Mouse (Mus musculus) cerebellum, postnatal 14 days (tissue): Measurements from ENCODE around the gene Unc13d.
A peak's percentile ranks its signal among the peaks of the same experiment; 100 is the strongest.
"Not testable (repeated sequence)": the region's sequence is repeated elsewhere in the genome, so short reads cannot be mapped to it uniquely, and the experiment has no call there.

ENCODE experiments used
- DNase-seq, 2 experiments: peaks; one replicate each; pipeline ENCODE4 v3.0.0; 2021; ENCODE audit warnings: mixed read lengths in 2 of 2

The Unc13d gene

DNA sequence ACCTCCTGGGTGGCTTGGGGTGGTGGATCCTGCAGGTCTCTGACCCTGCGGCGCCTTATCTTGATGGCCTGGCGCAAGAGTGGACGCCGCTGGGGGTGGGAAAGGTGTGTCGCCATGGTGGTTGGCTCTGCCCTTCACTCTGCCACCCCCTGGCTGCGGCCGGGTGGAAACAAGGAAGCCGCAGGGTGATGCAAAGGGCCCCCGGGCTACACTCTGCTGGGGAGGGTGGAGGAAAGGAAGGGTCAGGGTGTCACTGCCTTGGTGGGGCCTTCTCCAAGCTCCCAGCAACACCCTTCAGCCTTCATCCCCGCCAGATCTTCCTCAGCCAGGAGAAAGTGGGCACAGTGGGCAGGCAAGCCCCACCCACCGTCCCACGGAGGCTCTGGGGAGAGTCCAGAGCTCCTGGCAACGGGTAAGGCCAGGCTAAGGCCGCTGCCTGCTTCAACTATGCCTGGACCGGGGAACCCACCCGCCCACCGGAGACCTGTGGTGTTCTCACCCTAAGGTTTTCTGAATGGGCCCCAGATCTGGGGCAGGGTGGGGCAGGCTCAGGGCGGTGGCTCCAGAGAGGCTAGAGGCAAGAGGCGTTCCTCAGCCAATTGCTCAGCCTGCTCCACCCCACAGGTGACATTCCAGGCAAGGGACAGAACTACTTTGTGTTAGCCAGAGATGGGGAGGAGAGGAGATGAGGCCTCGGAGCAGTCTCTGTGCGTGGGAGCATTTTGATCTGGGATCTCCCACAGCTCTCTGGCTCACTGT is at the start of gene Unc13d:
Gene Unc13d (minus strand): TSS at position 516 of the 759 bp plus-strand sequence.
- no peak for DNase-seq

DNA sequence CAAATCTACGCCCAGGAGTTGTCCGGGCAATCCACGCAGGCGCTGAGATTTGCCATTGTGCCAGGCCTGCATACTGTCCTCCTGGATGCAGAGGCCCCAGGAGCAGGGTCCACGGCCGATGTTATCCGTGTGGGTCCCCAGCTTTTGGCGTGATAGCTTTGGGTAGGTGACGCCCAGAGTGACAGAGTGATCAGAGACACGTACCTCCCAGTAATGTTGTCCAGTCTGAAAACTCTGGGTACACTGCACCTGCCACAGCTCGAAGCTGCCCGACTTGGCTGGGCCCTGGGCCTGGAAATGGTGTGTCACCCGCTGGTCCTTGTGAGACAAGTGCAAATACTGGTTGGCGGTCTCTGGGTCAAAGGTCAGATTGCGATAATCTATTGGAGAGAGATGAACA is 48.5 kb upstream of the Unc13d start:
- no peak for DNase-seq

DNA sequence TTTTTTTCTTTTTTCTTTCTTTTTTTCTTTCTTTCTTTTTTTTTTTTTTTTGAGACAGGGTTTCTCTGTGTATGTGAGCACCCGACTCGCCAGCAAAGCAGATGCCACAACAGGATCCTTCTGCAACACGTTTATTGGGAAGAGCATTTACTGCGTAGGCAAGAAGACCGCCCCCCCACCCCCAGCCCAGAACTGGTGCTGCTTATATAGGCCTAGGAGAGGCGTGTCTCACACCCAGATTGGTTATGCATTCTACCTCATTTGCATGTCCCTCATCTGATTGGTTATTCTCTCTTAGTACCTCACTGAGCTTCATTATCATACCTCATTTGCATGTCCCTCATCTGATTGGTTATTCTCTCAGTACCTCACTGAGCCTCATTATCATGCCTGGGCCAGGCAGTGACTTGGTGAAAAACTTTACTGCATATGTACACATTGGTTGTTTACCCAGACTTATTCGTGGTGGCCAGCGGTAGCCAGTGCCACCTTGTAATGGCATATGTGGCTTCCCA is 44.0 kb upstream of the Unc13d start:
- not testable (repeated sequence) for DNase-seq

DNA sequence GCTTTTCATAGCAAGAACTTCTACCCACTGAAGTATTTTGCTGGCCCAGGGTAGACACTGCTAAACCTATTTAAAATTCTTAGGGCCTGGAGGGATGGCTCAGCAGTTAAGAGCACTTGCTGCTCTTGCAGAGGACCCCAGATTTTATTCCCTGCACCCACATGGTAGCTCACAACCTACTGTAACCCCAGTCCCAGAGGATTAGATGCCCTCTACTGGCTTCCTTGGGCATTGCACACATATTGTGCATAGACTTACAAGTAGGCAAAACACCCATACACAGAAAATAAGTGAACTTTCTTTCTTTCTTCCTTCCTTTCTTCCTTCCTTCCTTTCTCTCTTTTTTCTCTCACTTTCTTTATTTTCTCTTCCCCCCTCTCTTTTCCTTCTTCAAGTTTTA is 40.1 kb upstream of the Unc13d start:
- no peak for DNase-seq

DNA sequence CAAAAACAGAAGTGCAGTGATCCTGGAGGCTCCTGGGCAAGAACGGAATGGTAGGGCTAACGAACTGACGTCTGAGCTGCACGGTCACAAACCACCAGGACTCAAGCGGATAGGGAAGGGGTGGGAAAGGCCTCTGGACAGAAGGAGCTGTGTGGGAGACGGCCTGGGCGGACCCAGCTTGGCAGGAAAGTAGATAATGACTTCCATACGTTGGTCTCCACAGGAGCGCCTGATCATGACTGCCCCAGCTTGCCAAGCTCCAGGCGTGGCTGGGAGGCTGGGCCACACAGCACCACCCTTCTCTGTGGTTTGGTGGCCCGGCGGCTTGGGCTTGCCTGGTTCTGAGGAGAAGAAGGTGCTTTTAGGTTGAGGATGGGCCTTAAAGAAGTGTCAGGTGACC is 39.5 kb upstream of the Unc13d start:
- DNase-seq = no peak

DNA sequence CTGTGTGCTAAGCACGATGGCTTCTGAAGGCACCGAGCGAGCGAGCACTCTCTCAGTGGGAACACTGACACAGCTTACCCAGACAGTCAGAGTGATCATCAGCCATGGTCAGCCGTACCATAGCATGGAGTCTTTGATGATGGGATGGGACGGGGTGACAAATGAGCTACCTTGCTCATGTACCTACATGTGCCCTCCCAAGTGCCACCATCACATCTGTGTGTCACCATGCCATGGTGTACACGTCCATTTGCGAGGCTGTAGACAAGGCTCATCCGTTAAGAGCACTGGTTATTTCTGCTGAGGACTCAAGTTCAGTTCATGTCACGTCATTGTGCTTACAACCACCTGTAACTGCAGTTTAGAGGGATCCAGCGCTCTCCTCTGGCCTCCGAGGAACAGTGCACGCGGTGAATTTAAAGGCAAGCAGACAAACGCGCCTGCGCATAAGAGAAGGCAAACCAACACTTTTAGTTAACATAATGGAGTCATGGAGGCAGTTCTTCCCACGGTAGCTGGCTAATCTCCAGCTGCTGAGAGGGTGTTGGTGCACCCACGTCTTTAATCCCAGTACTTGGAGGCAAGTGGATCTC is 33.9 kb upstream of the Unc13d start:
- DNase-seq = peak in 1 of 2 experiments; percentile 24

DNA sequence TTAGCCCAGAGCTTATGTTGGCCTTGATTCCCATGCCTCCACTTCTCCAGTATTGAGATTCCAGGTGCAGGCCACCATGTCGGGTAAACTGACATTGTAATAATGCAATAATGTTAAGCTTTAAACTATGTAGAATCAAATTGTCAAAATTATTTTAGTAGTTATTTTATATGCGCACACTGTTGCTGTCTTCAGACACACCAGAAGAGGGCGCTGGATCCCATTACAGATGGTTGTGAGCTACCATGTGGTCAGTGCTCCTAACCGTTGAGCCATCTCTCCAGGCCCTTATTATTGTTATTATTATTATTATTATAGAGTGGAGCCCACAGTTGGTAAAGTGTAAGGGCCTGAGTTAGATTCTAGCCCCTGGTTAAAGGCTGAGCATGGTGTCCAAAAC is 33.3 kb upstream of the Unc13d start:
- DNase-seq = no peak

DNA sequence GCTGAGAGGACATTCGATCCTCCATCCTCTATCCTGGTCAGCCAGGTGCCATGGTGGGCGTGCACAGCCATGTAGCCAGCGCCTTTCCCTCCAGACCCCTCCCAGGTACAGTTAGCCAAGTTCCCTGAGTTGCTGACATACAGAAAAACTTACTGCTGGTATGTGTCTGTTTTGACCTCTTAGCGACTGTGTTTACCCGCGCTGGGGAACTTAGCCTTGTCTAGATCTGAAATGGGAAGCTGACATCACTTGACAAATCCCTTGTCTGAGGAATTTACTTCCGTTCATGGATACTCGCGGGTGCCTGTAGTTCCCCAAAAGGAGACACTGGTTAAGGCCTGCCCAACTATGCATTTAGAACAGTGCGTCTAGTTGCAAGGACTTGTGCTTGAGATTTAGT is 32.8 kb upstream of the Unc13d start:
- DNase-seq = no peak

DNA sequence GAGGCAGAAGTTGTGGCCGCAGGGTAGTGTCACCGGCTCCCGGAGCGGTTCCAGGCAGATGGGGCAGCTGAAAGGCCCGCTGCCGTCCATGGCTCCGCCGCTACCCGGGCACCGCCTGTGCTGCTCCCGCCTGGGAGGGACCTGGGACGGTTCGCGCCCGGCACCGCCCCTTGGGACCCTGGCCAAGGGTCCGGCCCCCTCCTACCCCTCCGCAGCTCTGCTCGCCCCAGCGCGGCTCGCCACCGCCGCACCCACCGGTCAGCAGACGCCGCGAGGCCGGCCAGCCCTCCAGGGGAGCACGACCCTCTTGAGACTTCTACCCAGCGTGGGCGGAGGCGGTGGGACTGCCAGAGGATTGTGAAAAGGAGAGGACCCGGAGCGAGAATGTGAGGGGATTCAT is 32.4 kb upstream of the Unc13d start:
- DNase-seq = no peak

DNA sequence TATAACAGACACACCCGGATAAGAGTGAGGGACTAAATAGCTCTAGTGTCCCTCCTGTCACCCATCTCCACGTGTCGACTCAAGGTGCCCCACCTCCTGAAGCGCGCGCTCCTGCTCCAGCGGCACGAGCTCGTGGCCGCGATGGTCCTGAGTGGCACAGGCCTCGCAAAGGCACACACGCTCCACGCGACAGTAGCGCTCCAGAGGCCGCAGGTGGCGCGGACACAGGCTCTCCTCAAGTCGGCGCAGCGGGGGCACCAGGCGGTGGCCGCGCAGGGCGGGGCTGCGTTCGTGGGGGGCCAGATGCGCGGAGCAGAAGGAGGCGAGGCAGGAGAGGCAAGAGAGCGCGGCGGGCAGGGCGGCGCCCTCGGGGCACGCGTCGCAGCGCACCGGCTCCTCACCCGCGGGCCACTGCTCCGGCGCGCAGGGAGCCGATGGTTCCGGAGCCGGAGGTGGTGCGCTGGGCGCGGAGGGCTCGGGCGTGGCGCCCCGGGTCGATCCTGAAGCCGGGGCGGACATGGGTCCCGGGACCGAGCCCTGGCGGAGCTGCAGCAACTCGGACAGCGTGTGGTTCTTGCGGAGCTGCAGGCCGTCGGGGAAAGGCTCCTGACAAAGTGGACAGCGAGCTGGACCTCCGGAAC is 31.8 kb upstream of the Unc13d start:
- no peak for DNase-seq

DNA sequence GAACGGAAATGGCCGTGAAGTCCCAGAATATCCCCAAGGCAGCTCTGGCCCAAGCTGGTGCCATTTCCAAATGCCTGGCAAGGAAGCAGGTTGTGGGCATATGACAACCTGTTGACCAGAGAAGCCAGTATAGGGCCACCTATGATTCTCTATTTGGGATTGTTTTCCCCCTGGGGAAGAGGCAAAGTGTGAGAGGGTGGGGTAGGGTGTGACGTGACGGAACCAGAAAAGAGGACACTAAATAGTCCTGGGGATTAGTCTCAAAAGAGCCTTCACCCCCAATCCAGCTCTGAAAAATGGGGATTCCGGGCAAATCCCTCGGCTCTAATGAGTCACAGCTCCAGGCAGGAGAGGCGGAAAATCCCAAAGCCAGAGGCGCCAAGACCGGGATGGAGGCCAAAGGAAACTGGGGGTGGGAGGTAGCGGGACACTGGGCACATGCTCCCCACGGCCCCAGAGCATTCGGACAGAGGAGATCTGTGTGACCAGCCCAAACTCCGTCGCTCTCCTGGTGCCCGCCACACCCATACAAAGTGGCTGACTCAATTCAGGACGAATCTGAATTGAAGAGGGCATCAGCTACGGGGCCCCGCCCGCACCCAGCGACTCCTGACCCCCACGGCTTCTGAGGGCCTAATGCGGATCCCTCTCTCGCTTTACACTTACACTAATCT is 30.8 kb upstream of the Unc13d start:
- DNase-seq = no peak

DNA sequence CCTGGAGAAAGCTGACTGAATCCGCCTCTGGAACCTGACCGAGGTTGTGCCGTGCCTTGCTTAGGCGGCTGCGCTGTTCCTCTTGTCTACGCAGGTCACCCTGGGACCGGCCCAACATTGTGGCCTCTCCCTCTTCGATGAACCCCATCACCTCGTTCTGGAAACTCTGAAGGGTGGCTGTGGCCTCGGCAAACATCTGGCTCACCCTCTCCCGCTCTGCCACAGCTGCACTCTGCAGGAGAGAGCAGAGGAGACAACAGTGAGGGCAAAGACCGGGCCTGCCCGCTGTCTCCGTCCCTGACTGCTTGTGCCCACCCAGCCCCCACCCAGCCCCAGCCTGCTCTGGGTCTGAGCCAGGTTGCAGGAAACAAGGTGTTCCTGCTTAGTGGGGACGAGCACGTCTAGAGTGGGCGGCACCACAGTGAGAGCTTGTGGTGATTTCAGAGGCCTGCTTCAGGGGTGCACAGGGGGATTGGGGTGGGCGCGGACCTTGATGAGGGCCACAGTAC is 30.1 kb upstream of the Unc13d start:
- no peak for DNase-seq

DNA sequence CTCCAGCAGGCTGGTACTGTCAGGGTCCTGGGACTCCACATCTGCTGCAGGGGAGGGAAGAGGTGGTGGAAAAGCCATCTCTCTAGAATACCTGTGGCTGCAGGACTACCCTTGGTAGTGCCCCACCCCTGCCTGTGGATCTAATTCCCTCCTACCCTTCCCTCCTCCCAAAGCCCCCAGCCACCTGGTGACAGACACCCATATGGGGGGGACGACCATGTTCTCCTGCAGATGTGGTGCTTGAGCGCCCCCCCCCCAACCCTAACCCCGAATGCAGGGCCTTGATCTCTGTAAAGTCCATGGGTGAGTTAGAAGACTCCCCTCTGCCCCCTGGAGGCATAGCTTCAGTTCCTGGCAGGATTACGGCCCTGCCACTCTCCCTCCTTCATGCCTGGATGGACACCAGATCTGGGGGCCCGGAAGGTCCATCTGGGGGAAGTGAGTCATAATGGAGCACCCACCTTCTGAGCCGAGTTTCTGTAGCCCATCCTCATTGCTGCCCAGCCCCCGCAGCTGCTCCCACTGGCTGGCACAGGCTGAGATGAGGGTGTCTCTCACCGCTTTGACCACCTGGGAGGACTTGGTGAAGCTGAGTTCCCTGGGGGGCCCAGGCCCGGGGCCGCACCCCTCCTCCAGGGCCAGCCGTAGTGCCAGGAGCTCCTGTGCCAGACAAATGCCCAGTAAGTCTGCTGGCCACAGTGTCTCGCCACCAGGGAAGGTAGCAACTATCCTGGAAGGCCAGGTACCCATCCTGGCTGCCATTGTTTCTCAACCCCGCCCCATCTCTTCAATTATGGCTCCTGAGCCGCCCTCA is 29.4 kb upstream of the Unc13d start:
- no peak for DNase-seq

DNA sequence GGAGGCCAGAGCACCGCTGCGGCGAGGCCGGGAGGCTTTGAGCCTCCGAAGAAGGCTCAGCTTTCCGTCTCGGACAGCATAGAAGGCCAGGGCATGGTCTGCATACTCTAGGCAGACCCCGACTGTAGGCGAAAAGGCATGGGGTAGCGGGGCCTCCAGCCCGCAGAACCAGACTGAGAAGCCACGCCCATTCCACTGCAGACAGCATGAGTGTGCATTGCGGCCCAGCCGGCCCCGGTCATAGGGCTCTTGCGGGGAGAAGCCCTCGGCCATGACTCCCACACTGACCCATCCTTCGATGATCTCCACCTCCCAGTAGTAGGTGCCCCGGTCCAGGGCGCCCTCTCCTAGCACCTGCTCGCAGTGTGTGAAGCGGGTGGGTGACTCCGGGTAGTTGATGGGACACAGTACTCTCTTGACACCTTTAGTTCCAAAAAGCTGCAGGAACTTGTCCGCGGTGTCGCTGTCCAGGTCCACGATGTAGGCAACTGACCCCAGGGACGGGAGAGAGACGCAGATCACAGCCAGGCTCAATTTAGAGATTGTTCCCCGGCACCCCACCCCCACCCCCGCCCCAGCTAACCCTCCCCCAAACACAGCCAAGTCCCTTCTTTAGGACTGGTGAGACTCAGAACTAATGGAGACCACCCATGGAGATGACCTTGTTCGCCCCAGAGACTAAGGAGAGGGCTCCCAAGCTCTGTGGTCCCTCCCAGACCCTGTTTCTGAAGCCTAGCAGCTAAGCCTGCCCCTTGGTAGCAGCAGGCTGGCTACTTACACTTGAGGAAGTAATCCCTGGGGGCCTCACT is 28.6 kb upstream of the Unc13d start:
- DNase-seq = no peak

DNA sequence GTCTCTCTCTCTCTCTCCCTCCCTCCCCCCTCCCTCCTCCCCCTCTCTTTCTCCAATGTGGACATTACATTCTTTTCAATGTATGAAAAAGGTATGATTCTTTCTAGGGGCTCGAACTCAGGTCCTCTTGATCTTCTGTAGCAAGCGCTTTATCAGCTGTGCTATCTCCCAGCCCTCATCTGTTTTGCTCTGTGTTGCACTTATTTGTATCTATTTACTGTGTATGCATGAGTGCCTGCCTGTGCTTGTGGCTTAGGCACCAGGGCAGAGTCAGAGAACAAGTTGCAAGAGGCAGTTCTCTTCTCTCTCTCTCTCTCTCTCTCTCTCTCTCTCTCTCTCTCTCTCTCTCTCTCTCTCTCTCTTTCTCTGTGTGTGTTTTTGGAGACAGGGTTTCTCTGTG is 27.3 kb upstream of the Unc13d start:
- no peak for DNase-seq

DNA sequence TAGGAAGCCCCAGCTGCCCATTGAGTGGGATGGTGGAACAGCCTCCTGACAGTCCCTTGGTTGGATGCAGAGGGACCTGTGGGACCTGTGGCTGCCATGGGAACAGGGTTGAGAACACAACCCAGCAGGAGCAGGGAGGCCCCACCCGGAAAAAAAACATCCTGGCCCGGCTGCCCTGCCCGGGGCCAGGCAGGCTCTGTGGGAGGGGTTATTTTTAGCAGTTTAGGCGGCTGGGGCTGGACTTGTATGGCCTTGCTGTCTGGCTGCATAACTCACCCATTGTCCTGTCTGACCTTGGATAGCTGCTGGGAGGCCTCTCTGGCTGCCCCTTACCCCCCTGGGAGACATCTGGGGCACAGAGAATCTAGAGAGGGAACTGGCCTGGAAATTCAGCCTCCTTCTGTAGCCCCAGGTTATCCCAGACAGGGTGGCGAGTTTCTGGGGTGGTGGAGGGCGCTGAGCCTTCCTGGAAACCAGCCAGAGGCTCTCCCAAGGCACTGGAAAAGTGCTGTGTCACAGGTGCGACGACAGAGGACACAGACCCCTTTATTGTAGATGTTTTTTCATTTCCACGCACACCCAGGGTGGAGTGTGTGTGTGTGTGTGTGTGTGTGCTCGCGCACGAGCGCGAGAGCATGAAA is 26.4 kb upstream of the Unc13d start:
- DNase-seq = no peak

DNA sequence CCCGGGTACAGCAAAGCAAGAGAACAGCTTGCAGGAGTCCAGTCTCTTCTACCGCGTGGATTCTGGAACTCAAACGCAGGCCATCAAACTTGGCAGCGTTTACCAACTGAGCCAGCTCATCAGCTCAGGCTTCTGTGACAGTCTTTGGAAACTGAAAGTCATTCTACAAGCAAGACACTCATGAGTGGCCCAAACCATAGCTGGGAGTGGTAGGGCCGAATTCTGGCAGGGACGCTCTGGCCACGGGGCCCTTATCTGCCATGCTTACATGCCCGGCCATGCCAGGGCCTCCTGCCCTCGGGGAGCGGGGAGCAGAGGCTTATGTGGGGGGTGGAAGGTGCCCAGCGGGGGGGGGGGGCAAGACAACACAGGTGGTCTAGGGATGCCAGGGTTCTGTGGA is 25.8 kb upstream of the Unc13d start:
- no peak for DNase-seq

DNA sequence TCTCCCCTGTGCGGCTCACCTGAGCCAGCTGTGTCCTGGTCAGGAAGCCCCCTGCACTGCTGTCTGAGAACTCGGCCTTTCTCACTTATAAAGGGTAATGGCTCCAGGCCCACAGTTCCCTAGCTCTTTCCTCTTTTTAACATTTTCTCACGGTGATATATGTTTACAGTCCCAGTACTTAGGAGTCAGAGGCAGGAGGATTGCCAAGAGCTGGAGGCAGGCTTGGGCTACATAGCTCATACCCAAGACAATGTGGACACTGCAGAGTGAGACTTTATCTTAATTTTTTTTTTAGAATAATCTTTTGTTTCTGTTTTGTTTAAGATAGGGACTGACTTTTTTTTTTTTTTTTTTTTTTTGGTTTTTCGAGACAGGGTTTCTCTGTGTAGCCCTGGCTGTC is 24.7 kb upstream of the Unc13d start:
- DNase-seq = no peak

DNA sequence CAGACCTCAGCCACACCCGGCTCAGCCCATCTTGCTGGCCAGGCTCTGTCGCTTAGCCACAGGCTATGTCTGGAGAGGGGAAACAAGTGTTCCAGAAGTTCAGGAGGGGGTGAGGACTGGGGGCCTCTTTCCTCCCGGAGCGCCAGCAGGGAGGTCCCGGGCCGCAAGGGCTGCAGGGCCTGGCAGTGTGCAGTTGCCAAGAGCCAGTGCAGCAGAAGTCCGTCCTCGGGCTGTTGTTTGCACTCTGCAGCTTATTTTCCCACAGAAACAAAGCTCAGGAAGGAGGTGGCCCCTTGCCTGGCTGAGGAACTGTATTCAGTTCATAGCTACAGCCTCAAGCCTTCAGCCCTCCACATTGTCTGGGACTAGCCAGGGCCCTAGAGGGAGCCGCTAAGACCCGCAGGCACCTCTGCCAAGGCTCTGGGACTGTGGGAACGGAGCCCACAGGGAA is 24.2 kb upstream of the Unc13d start:
- no peak for DNase-seq

DNA sequence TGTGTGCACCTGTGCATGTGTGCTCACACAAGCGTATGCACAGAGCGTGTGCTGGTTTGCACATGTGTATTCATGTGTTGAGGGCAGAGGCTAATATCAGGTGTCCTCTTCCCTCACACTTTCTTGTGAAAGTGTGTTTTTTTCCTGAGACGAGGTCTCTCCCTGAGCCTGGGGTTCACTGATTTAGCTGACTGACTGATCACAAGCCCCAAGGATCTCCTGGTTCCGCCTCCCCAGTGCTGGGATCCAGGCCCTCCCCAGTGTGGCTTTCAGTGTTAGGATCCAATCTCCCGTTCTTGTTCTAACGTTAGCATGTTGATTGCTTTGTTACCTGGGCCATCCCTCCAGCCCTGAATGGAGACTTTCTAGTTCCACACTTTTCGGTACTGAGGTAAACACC is 23.1 kb upstream of the Unc13d start:
- DNase-seq = no peak

DNA sequence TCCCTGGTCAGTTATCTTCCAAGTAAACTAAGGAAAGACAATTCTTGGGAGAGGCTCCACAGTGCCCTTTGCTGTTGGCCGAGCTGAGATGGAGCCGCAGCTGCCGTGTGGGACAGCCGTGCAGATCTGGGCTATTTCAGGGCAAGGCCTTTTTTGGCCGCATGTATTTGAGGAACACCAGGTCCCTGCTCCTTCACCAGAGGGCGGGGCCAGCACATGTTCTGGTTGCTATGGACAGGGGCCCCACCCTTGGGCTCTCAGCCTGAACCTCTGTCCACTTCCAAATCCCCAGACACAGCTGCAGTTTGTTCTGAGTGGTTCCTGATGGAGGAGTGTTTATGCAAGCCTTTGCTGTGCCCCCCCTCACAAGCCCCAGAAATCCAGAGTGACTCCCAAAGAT is 22.6 kb upstream of the Unc13d start:
- DNase-seq = no peak
